Mouse (Mus musculus) heart, postnatal 0 days (tissue): ENCODE results near the gene Foxg1. TPM values are rescaled to one million over a fixed set of nuclear protein-coding genes. Genes with fewer than 3 reads are reported as not detected.
A peak's percentile ranks its signal among the peaks of the same experiment; 100 is the strongest.

ENCODE experiments used
- ATAC-seq: fragments of 200-750 bp; cut with Nextera tagmentation; 2 replicates; pipeline ENCODE4 v1.8.0; 2017; ENCODE audit warnings: low read depth, moderate number of reproducible peaks, moderate library complexity; ENCODE audit not compliant: insufficient read depth
- DNase-seq: peaks from one replicate; pipeline ENCODE4 v3.0.0-alpha.2; 2016; ENCODE audit warnings: low spot score
- H3K27ac ChIP-seq: fragments of 300-500 bp; sonication (generic); 2 replicates; pipeline ENCODE4 v1.5.1; 2014; ENCODE audit warnings: low read depth, mild to moderate bottlenecking
- H3K27me3 ChIP-seq: fragments of 300-500 bp; sonication (generic); 2 replicates; pipeline ENCODE4 v1.6.1; 2014; ENCODE audit warnings: low read length, mixed read lengths; ENCODE audit not compliant: control insufficient read depth, insufficient read depth
- H3K36me3 ChIP-seq: fragments of 300-500 bp; sonication (generic); replicated peaks from 2 replicates; pipeline ENCODE4 v1.6.1; 2014; ENCODE audit warnings: low read length, mixed read lengths; ENCODE audit not compliant: control insufficient read depth, insufficient read depth
- H3K4me1 ChIP-seq: fragments of 300-500 bp; sonication (generic); 2 replicates; pipeline ENCODE4 v1.6.1; 2014; ENCODE audit warnings: antibody characterized with exemption; ENCODE audit not compliant: control insufficient read depth, insufficient read depth
- H3K4me2 ChIP-seq: fragments of 300-500 bp; sonication (generic); 2 replicates; pipeline ENCODE4 v1.6.1; 2014; ENCODE audit warnings: low read depth, mild to moderate bottlenecking, low read length, moderate library complexity
- H3K4me3 ChIP-seq: fragments of 300-500 bp; sonication (generic); 2 replicates; pipeline ENCODE4 v1.5.1; 2014; ENCODE audit warnings: low read depth, low read length
- H3K9ac ChIP-seq: fragments of 300-500 bp; sonication (generic); replicated peaks from 2 replicates; pipeline ENCODE4 v1.6.1; 2014; ENCODE audit warnings: low read depth, low read length, mixed read lengths
- H3K9me3 ChIP-seq: fragments of 300-500 bp; sonication (generic); replicated peaks from 2 replicates; pipeline ENCODE4 v1.6.1; 2016; ENCODE audit warnings: low read length; ENCODE audit not compliant: control insufficient read depth
- CTCF ChIP-seq: IDR thresholded peaks from 2 replicates; pipeline ENCODE4 v1.5.1; 2016; ENCODE audit warnings: antibody characterized with exemption, control low read depth, low read depth
- EP300 ChIP-seq: IDR thresholded peaks from 2 replicates; pipeline ENCODE4 v1.6.1; 2016; ENCODE audit warnings: antibody characterized with exemption, low read depth
- WGBS: fragments of 180-500 bp; shearing (Covaris S2); extraction: QIAGEN DNeasy Blood & Tissue Kit; methylation state at CpG from one replicate; pipeline ENCODE4 v1.1.7; 2014; 5-methylcytosine and 5-hydroxymethylcytosine counted together
- polyA plus RNA-seq: library from polyadenylated mRNA; unstranded; fragments of >200 nt; fragmentation: Nextera tagmentation; extraction: Ambion mirVana; gene quantifications from 2 replicates; pipeline ENCODE4 v1.2.1, GENCODE M21; 2015
- total RNA-seq: library from RNA; depleted of rRNA; stranded (reverse); fragments of >200 nt; gene quantifications from 2 replicates; pipeline ENCODE4 v1.2.3, GENCODE M21; 2014; ENCODE audit warnings: low replicate concordance

Gene Foxg1
- total and polyA plus RNA-seq, 2 experiments from 2014 or later = not detected

DNA sequence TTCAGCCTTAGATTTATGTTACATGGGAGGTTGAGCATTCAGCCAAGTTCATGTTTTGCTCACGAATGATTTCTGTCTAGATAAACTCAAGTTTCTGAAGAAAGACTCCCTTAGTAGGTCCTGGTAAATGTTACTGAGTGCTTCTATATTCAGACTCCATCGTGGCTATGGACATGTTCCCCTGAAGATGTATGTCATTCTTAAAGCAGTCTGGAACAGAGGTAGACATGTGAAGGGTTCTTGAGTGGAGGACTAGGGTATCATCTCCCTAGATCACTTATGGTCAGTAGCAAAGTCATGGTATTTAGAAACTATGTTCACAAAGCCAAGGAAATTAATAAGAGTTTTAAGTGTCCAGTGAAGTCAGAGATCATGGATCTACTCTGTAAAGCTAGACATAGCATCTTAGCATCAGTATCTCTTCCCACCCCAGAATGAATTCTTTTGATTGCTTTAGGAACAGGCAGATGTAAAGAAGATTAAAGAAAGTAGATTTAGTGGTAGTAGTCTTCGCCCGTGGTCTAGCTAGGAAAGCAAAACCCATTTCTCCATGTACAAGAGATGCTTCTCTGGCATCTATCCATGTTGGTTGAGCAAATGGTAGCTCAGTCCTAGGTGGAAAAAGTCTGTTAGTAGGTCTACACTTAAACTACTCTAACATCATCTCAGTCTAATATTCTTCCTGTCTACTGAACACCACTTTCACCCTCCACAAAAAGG is 15.1 kb downstream of the Foxg1 start:
- DNase-seq (no peak), ATAC-seq (no peak)
- Histone ChIP-seq H3K4me2 (no peak overlapping the region), H3K9ac (no peak overlapping the region), H3K4me3 (no peak overlapping the region), H3K27me3 (peaks cover 85% of the 10 kb centered on the region), H3K4me1 (0 out of 2 replicates have a peak, but pooled peaks cover 3% of the 10 kb centered on the region), H3K36me3 (no peaks in the 10 kb centered on the region), H3K27ac (no peak overlapping the region), H3K9me3 (no peaks in the 10 kb centered on the region)
- WGBS = 14% methylated on average over 4 of the region's 4 CpGs
- TF ChIP-seq CTCF (no peak), EP300 (no peak)

DNA sequence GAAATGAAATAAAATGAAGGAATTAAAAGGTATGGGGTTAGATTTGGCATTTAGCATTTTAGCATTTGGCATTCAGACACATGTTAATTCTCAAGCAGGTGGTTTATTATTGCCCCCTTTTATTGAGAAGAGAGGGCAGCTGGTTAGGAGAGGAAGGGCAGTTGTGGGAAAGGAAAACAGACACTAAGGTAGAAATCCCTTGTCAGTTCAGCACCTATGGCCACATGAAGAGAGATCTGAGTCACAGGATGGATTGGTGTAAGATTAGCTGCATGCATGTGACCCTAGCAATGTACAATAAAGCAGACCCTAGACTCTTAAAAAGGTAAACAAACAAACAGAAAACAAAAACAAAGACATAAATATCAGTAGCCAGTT is 15.7 kb downstream of the Foxg1 start:
- H3K9me3 ChIP-seq = no peaks in the 10 kb centered on the region
- TF ChIP-seq CTCF (no peak), EP300 (no peak)
- H3K4me1 ChIP-seq = 0 out of 2 replicates have a peak, but pooled peaks cover 3% of the 10 kb centered on the region
- no peak overlapping the region for H3K4me3 ChIP-seq
- no peak overlapping the region for H3K9ac ChIP-seq
- H3K36me3 ChIP-seq = no peaks in the 10 kb centered on the region
- ATAC-seq (no peak), DNase-seq (no peak)
- peaks cover 85% of the 10 kb centered on the region for H3K27me3 ChIP-seq
- H3K4me2 ChIP-seq = no peak overlapping the region
- H3K27ac ChIP-seq = no peak overlapping the region

DNA sequence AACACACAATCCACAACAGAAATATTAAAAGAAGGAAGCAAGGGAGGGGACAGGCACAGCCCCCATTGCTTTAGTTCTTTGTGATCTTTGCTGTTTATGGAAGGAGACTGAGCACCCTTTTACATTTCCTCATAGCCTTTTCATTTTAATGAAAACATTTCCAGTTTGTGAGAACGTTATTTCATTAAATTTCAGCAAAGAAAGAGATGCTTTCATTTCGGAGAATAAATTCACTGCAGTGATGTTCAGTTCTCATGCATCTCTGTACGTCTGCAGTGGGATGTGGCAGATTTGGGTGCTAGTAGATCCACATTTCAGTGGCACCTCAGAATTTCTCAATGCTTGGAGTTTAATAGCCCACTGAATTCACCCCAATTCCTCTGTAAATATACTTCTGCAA is 16.2 kb downstream of the Foxg1 start:
- no peaks in the 10 kb centered on the region for H3K9me3 ChIP-seq
- no peak overlapping the region for H3K4me2 ChIP-seq
- H3K9ac ChIP-seq = no peak overlapping the region
- H3K4me3 ChIP-seq = no peak overlapping the region
- DNase-seq = no peak
- H3K27me3 ChIP-seq = peaks cover 87% of the 10 kb centered on the region
- 0 out of 2 replicates have a peak, but pooled peaks cover 3% of the 10 kb centered on the region for H3K4me1 ChIP-seq
- 25% methylated on average over 3 of the region's 3 CpGs for WGBS
- no peak overlapping the region for H3K27ac ChIP-seq
- no peaks in the 10 kb centered on the region for H3K36me3 ChIP-seq
- ATAC-seq = no peak
- TF ChIP-seq EP300 (no peak), CTCF (no peak)

DNA sequence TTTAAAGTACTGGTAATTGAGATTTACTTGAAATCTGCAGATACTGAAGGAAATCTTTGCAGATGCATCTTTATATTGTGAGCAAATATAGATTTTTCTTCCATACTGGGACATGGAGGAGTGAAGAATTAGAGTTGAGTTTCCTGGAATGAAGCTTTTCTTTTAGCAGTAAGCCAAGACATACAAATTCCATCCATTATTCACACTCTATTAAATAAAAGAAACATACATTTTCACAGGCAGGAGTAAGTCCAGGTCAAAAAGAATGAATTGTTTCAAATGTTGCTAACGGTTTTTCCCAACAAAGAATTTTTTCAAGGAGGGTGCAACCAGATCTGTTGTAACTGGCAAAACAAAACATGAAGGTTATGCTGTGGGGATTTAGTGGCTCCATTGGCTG is 17.2 kb downstream of the Foxg1 start:
- no peak for ATAC-seq
- Histone ChIP-seq H3K27ac (no peak overlapping the region), H3K4me3 (no peak overlapping the region), H3K4me2 (no peak overlapping the region), H3K27me3 (peaks cover 84% of the 10 kb centered on the region), H3K4me1 (0 out of 2 replicates have a peak, but pooled peaks cover 3% of the 10 kb centered on the region), H3K9me3 (no peaks in the 10 kb centered on the region), H3K36me3 (no peaks in the 10 kb centered on the region), H3K9ac (no peak overlapping the region)
- WGBS = 7% methylated on average over 1 of the region's 1 CpGs
- no peak for DNase-seq
- TF ChIP-seq EP300 = no peak
- no peak for TF ChIP-seq CTCF

DNA sequence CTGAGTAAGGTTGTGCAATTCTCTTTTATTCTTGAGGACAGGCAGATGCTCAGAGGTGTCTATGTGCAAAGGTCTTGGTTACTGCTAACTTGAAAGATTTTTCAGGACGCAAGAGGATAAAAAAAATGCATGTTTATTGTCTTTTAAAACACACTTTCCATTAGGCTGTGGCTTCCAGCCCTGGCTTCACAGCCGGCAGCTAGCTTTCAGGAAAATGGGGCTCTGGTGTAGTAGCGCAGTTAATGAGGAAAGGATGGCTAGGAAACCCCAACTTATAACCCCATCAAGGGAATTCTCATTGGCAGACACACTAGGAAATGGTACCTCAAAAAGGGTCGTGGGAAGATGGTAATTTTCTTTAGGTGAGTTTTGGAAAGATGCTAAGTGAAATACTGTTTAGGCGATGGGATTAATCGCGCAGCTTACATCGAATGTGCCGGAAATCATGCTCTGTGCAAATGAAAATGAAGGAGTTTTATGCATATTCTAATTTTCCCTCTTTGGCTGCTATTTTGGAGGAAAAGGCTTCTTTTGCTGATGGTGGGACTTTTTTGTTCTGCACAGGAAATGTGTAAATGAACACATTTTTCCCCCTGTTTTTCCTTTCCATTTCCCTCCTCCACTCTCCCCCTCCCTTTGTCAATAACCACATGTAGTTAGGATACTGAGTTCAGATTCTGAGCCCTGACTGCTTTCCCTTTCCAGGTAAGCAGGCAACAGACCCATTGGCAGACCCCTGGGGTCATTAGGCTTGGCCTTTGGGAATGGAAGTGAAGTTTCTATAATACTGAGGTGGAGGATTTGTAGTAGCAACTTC is 17.8 kb downstream of the Foxg1 start:
- Histone ChIP-seq H3K4me1 (0 out of 2 replicates have a peak, but pooled peaks cover 3% of the 10 kb centered on the region), H3K4me2 (no peak overlapping the region), H3K4me3 (peak overlapping the region; percentile 44; the same call in 1 of the 2 replicates), H3K27ac (no peak overlapping the region), H3K9ac (no peak overlapping the region), H3K9me3 (no peaks in the 10 kb centered on the region), H3K36me3 (no peaks in the 10 kb centered on the region), H3K27me3 (peaks cover 84% of the 10 kb centered on the region)
- DNase-seq = no peak
- TF ChIP-seq CTCF (no peak), EP300 (no peak)
- 10% methylated on average over 9 of the region's 9 CpGs for WGBS
- no peak for ATAC-seq
